Mouse (Mus musculus) heart, postnatal 0 days (tissue): ENCODE results near the gene Spaca4.

Source experiments
- CTCF ChIP-seq: IDR thresholded peaks from 2 replicates; pipeline ENCODE4 v1.5.1; 2016; ENCODE audit warnings: antibody characterized with exemption, control low read depth, low read depth
- EP300 ChIP-seq: IDR thresholded peaks from 2 replicates; pipeline ENCODE4 v1.6.1; 2016; ENCODE audit warnings: antibody characterized with exemption, low read depth

- TF ChIP-seq CTCF = no peak
- no peak for TF ChIP-seq EP300
Observed at GRCm38 (mm10) chr7:45713881-45714520, 11.6 kb downstream of the Spaca4 start.
